Mouse (Mus musculus): ENCODE results near the gene Slfn14. TPM values are rescaled to one million over a fixed set of nuclear protein-coding genes. Genes with fewer than 3 reads are reported as not detected.

Slfn14 gene
- polyA plus RNA-seq, 1 experiment: 0.07 TPM

DNA sequence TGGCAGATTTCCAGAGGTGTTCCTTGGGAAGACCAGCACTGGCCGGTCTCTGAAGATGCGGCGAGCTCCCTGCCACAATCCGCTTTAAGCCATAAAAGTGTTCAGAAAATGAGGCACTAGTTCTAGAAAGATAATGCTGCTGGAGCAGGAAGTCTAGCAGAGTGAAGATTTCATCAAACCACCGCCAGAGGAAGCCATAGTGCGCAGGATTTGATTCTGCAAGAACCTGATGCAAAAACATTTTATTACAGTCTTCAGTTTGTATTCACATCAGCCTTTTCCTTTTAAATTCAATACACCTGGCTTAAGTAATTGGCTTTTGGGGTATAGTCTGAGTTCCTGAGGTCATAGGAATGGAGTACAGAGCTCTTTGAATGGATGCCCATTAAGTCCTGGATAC, 11.3 kb upstream of the Slfn14 start:
- Histone ChIP-seq H3K4me1 (ENCODE audit: control insufficient read depth, insufficient read depth, low read length) (peaks cover 3% of the 10 kb centered on the region; the same call in 1 of the 2 replicates), H3K27me3 (ENCODE audit: control insufficient read depth, insufficient read depth, low read length) (no peaks in the 10 kb centered on the region), H3K27ac (ENCODE audit: control insufficient read depth, insufficient read depth, low read depth, low read length) (peak overlapping the region; percentile 98), H3K36me3 (ENCODE audit: control insufficient read depth, insufficient read depth, low read length) (0 out of 2 replicates have a peak, but pooled peaks cover 2% of the 10 kb centered on the region), H3K4me3 (ENCODE audit: control insufficient read depth, low read depth, low read length) (peak overlapping the region; percentile 99)
- no peak for TF ChIP-seq CTCF (IDR thresholded peaks at IDR 0.05; ENCODE audit: control insufficient read depth, insufficient read depth, insufficient replicate concordance, low read depth, low read length)
- TF ChIP-seq POLR2A (IDR thresholded peaks at IDR 0.05; ENCODE audit: control insufficient read depth, low read depth, low read length): no peak

DNA sequence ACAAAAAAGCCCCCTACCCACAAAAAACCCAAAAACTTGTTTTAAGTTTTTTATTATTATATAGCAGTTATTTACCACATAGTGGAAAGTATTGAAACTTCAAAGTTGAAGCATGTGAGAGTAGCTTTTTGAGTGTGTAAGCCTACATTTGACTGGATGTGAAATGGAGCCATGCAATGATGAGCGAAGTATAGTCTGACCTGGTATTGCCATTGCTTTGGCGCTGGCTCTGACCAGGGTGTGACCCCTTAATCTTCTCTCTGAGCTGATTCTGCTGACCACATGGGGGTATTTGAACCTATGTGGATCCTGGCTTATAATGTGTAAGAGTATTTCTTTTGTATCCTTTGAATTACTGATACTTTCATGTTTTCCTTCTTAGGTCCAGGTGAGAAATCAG, 7.6 kb upstream of the Slfn14 start:
- Histone ChIP-seq H3K4me3 (ENCODE audit: control insufficient read depth, low read depth, low read length) (no peak overlapping the region), H3K27ac (ENCODE audit: control insufficient read depth, insufficient read depth, low read depth, low read length) (no peak overlapping the region), H3K36me3 (ENCODE audit: control insufficient read depth, insufficient read depth, low read length) (0 out of 2 replicates have a peak, but pooled peaks cover 2% of the 10 kb centered on the region), H3K4me1 (ENCODE audit: control insufficient read depth, insufficient read depth, low read length) (peaks cover 5% of the 10 kb centered on the region; the same call in 1 of the 2 replicates), H3K27me3 (ENCODE audit: control insufficient read depth, insufficient read depth, low read length) (no peaks in the 10 kb centered on the region)
- TF ChIP-seq POLR2A (IDR thresholded peaks at IDR 0.05; ENCODE audit: control insufficient read depth, low read depth, low read length) (no peak), CTCF (IDR thresholded peaks at IDR 0.05; ENCODE audit: control insufficient read depth, insufficient read depth, insufficient replicate concordance, low read depth, low read length) (no peak)

DNA sequence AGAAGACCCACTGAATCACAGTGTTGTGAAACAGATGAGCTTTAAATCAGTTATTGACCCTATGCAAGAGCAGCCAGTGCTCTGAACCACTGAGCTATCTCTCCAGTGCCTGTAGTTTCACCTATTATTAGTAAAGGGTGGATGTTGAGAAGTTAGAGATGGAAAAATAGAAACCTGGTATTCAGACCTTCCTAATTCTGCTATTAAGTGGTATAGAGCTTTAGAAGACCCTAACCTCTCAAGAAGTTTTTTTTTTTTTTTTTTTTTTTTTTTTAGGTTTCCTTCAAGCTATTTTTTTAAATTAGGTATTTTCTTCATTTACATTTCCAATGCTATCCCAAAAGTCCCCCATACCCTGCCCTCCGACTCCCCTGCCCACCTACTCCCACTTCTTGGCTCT, 6.7 kb upstream of the Slfn14 start:
- H3K36me3 ChIP-seq (ENCODE audit: control insufficient read depth, insufficient read depth, low read length): 0 out of 2 replicates have a peak, but pooled peaks cover 2% of the 10 kb centered on the region
- peaks cover 4% of the 10 kb centered on the region; the same call in 1 of the 2 replicates for H3K4me1 ChIP-seq (ENCODE audit: control insufficient read depth, insufficient read depth, low read length)
- H3K27me3 ChIP-seq (ENCODE audit: control insufficient read depth, insufficient read depth, low read length): no peaks in the 10 kb centered on the region
- no peak overlapping the region for H3K4me3 ChIP-seq (ENCODE audit: control insufficient read depth, low read depth, low read length)
- no peak overlapping the region for H3K27ac ChIP-seq (ENCODE audit: control insufficient read depth, insufficient read depth, low read depth, low read length)
- TF ChIP-seq POLR2A (IDR thresholded peaks at IDR 0.05; ENCODE audit: control insufficient read depth, low read depth, low read length): no peak
- TF ChIP-seq CTCF (IDR thresholded peaks at IDR 0.05; ENCODE audit: control insufficient read depth, insufficient read depth, insufficient replicate concordance, low read depth, low read length): no peak

DNA sequence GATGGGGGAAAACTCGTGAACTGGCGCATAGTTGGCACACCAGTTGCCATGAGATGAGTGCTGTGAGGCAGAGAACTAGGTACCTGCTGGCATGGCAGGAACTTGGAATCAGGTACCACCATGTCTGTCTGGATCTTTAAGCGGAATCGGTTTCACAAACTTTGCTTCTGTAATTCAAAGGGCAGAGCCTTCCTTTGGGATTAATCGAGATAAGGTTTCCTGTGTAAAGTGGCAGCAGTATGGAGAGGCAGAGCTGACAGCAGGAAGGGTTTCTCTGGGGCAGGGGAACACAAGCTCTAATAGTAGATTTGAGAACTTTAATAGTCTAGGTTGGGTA, 5.7 kb upstream of the Slfn14 start:
- 0 out of 2 replicates have a peak overlapping the region, but pooled peaks have one; percentile 48 for H3K27ac ChIP-seq (ENCODE audit: control insufficient read depth, insufficient read depth, low read depth, low read length)
- H3K4me1 ChIP-seq (ENCODE audit: control insufficient read depth, insufficient read depth, low read length): peaks cover 3% of the 10 kb centered on the region; the same call in 1 of the 2 replicates
- no peak for TF ChIP-seq CTCF (IDR thresholded peaks at IDR 0.05; ENCODE audit: control insufficient read depth, insufficient read depth, insufficient replicate concordance, low read depth, low read length)
- TF ChIP-seq POLR2A (IDR thresholded peaks at IDR 0.05; ENCODE audit: control insufficient read depth, low read depth, low read length): no peak
- H3K36me3 ChIP-seq (ENCODE audit: control insufficient read depth, insufficient read depth, low read length): 0 out of 2 replicates have a peak, but pooled peaks cover 2% of the 10 kb centered on the region
- H3K27me3 ChIP-seq (ENCODE audit: control insufficient read depth, insufficient read depth, low read length): no peaks in the 10 kb centered on the region
- peak overlapping the region; percentile 90 for H3K4me3 ChIP-seq (ENCODE audit: control insufficient read depth, low read depth, low read length)

DNA sequence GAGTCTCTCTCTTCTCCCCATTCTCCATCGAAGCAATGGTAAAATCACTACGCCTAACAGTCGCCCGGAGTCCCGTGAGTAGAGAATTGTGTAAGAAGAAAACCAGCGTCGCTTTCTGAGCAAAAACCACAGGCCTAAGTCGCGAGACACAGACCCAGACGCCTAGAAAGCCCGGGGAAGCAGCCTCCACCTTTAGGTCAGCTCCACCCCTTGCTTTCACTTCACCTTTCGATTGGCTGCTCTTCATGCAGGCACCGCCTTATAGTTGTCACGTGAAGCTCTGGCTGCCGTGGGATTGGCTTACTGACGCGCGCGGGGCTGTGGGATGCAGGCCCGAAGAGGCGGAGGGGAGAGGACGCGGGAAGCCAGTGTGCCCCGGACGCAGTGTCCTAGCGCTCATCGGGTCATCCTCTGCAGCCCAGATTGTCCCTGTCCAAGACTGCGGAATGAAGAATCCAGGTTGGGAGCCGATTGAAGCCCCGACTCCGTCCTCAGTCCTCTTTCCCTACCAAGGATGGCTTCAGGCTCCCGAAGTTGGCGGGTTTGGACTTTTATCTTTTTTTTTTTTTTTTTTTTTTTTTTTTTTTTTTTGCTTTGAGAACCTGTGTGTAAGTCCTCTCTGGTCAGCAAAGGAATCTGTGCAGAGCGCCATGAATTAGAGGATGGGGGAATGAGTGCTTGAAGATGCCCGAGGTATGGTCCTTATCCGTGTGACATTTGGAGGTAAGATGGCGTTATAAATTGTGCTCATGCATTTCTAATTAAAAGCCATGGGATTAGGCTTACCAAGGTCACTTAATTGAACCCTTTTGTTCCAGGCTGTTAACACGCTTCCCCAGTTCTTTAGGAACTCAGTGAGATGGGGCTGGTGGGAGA, 5.1 kb upstream of the Slfn14 start:
- Histone ChIP-seq H3K36me3 (ENCODE audit: control insufficient read depth, insufficient read depth, low read length) (0 out of 2 replicates have a peak, but pooled peaks cover 1% of the 10 kb centered on the region), H3K4me1 (ENCODE audit: control insufficient read depth, insufficient read depth, low read length) (peaks cover 3% of the 10 kb centered on the region; the same call in 1 of the 2 replicates), H3K4me3 (ENCODE audit: control insufficient read depth, low read depth, low read length) (peak overlapping the region; percentile 90), H3K27ac (ENCODE audit: control insufficient read depth, insufficient read depth, low read depth, low read length) (peak overlapping the region; percentile 65; the same call in 1 of the 2 replicates), H3K27me3 (ENCODE audit: control insufficient read depth, insufficient read depth, low read length) (no peaks in the 10 kb centered on the region)
- TF ChIP-seq CTCF (IDR thresholded peaks at IDR 0.05; ENCODE audit: control insufficient read depth, insufficient read depth, insufficient replicate concordance, low read depth, low read length): no peak
- peak; percentile 72 for TF ChIP-seq POLR2A (IDR thresholded peaks at IDR 0.05; ENCODE audit: control insufficient read depth, low read depth, low read length)

DNA sequence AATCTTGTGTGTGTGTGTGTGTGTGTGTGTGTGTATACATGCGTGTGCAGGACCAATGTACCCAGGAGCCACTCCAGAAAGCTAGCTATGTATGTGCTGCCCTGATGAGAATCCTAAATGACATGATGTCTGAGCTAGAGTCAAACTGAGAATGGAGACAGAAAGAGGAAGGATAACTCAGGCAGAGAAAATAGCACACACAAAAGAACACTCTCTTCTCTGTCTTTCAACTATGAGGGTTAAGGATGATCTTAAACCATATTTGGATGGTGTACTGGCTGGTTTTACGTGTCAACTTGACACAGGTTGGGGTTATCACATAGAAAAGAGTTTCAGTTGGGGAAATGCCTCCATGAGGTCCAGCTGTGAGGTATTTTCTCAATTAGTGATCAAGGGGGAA, 3.1 kb upstream of the Slfn14 start:
- no peak overlapping the region for H3K4me3 ChIP-seq (ENCODE audit: control insufficient read depth, low read depth, low read length)
- H3K27ac ChIP-seq (ENCODE audit: control insufficient read depth, insufficient read depth, low read depth, low read length): no peak overlapping the region
- H3K4me1 ChIP-seq (ENCODE audit: control insufficient read depth, insufficient read depth, low read length): peaks cover 3% of the 10 kb centered on the region; the same call in 1 of the 2 replicates
- no peaks in the 10 kb centered on the region for H3K27me3 ChIP-seq (ENCODE audit: control insufficient read depth, insufficient read depth, low read length)
- no peak for TF ChIP-seq POLR2A (IDR thresholded peaks at IDR 0.05; ENCODE audit: control insufficient read depth, low read depth, low read length)
- TF ChIP-seq CTCF (IDR thresholded peaks at IDR 0.05; ENCODE audit: control insufficient read depth, insufficient read depth, insufficient replicate concordance, low read depth, low read length): no peak
- no peaks in the 10 kb centered on the region for H3K36me3 ChIP-seq (ENCODE audit: control insufficient read depth, insufficient read depth, low read length)

DNA sequence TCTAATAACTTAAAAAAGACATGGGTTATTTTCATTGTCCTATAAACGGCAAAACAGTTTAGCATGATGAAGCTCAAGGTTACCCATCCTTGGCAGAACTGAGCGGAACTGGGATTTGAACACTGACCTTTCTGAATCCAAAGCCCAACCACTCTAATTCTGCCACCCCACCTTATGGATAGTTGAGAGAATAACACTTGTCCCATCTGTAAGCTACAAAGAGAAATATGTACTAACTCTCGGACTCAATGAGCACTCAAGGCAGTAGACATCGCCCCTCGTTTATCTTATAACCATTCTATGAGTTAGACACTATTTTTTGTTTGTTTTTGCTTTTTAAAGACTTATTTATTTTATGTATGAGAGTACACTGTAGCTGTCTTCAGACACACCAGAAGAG, 2.5 kb upstream of the Slfn14 start:
- no peak overlapping the region for H3K4me3 ChIP-seq (ENCODE audit: control insufficient read depth, low read depth, low read length)
- TF ChIP-seq POLR2A (IDR thresholded peaks at IDR 0.05; ENCODE audit: control insufficient read depth, low read depth, low read length): no peak
- TF ChIP-seq CTCF (IDR thresholded peaks at IDR 0.05; ENCODE audit: control insufficient read depth, insufficient read depth, insufficient replicate concordance, low read depth, low read length): no peak
- no peaks in the 10 kb centered on the region for H3K36me3 ChIP-seq (ENCODE audit: control insufficient read depth, insufficient read depth, low read length)
- H3K4me1 ChIP-seq (ENCODE audit: control insufficient read depth, insufficient read depth, low read length): peaks cover 3% of the 10 kb centered on the region; the same call in 1 of the 2 replicates
- no peak overlapping the region for H3K27ac ChIP-seq (ENCODE audit: control insufficient read depth, insufficient read depth, low read depth, low read length)
- H3K27me3 ChIP-seq (ENCODE audit: control insufficient read depth, insufficient read depth, low read length): no peaks in the 10 kb centered on the region

Data from testis, adult 2 months (tissue).